Mouse (Mus musculus): Measurements from ENCODE around the gene Fam83g. TPM values are rescaled to one million over a fixed set of nuclear protein-coding genes. Genes with fewer than 3 reads are reported as not detected.

The Fam83g gene
- total and polyA plus RNA-seq, 3 experiments = 19.1 to 63.7 (median 19.2) TPM

DNA sequence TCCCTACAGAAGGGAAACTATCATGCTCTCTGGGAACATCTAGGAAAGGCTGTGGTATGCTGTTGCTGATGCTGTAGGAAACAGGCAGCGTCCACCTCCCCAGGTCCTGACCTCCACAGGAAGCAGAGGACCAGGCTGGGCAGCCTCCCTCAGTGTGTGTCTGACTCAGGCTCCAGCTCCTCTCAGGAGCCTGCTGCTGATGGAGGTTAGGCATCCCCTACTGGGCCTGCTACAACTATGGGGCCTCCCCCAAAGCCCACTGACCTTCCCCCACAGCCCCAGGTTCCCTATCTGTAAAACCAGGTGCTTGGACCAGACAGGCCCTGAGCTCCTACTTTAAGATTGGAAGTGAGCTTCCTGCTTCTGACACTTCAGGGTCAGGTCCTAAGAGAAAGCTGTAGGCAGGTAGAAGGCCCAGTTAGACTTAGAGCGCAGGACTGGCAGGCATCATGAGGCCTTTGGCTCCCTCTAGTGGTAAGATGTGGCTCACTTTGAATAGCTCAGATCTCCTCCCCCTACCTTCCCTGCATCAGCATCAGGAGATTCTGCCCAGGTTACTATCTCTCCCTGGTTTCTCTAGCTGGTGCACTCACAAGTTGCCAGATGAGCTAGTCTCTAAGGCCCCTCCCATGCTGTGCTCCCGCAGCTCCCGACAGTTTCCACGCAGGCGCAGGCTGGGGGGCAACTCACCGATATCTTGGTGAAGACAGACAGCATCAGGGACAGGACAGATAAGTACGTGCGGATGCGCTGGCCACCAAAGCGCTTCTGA, 30.6 kb downstream of the Fam83g start:
- 0 out of 2 replicates have a peak overlapping the region, but pooled peaks have one; percentile 9 for H3K27ac ChIP-seq (ENCODE audit: insufficient read depth, low read depth)
- no peaks in the 10 kb centered on the region for H3K9me3 ChIP-seq (replicated peaks; ENCODE audit: low read length)
- no peaks in the 10 kb centered on the region for H3K79me2 ChIP-seq (replicated peaks; ENCODE audit: control insufficient read depth, extremely low read depth, insufficient read depth, poor library complexity, severe bottlenecking)
- H3K4me1 ChIP-seq (ENCODE audit: control insufficient read depth in 1 of 2, insufficient read depth in 2 of 2) = peaks cover 27 to 56% of the 10 kb centered on the region in 2 experiments
- no peaks in the 10 kb centered on the region for H3K27me3 ChIP-seq (replicated peaks)
- no peak overlapping the region for H3K4me3 ChIP-seq (replicated peaks in 1 of 3; ENCODE audit: low read depth in 2 of 3, low read length in 2 of 3, poor library complexity in 1 of 3)
- peak; percentile 97 for DNase-seq (ENCODE audit: extremely low read depth)
- dilution Hi-C loops (cut with MboI; ENCODE audit: extremely low pct_ligation_motif_present, extremely low pct_unique_long_range_greater_than_20kb, low sequenced_read_pairs) = no loop called here
- peak overlapping the region; percentile 7; the same call in 1 of the 2 replicates for H3K9ac ChIP-seq (ENCODE audit: insufficient read depth, low read depth)
- no peak overlapping the region for H3K4me2 ChIP-seq (ENCODE audit: insufficient read depth, low read depth, poor library complexity, severe bottlenecking)
- H3K36me3 ChIP-seq (replicated peaks in 1 of 2; ENCODE audit: control insufficient read depth in 1 of 2, insufficient read depth in 1 of 2, low read length in 1 of 2) = no peaks in the 10 kb centered on the region
- in situ Hi-C loops (cut with MboI; ENCODE audit: low pct_ligation_motif_present, low pct_unique_long_range_greater_than_20kb, low sequenced_read_pairs) = loop anchor here (5.0 kb wide), 3 partner anchors 92 to 302 kb away; partner anchors contain the start of gene B9d1
- TF ChIP-seq PAX5 (IDR thresholded peaks at IDR 0.05; ENCODE audit: low read length) (no peak), POLR2A (IDR thresholded peaks at IDR 0.05; ENCODE audit: low read depth, low read length) (peak; percentile 35; the same call in 1 of the 2 replicates), RAD21 (IDR thresholded peaks at IDR 0.05; ENCODE audit: low read depth, low read length) (peak; percentile 100), ELF1 (IDR thresholded peaks at IDR 0.05; ENCODE audit: low read depth, low read length) (peak; percentile 69; the same call in 1 of the 2 replicates), NELFE (IDR thresholded peaks at IDR 0.05; ENCODE audit: low read depth, low read length) (peak; percentile 72; the same call in 1 of the 2 replicates), UBTF (IDR thresholded peaks at IDR 0.05; ENCODE audit: low read depth, low read length) (no peak; the same call in 1 of the 2 replicates), ZKSCAN1 (IDR thresholded peaks at IDR 0.05; ENCODE audit: borderline replicate concordance, low read depth, low read length) (no peak), CHD1 (IDR thresholded peaks at IDR 0.05; ENCODE audit: low read depth, low read length) (no peak), TBP (conservative IDR thresholded peaks at IDR 0.05; ENCODE audit: low read depth, low read length) (0 out of 2 replicates have a peak, but pooled peaks have one; percentile 43), SIN3A (IDR thresholded peaks at IDR 0.05; ENCODE audit: low read length) (peak; percentile 80), MAX (IDR thresholded peaks at IDR 0.05; ENCODE audit: low read length) (peak; percentile 53; the same call in 1 of the 2 replicates), E2F4 (IDR thresholded peaks at IDR 0.05; ENCODE audit: insufficient replicate concordance, low read depth, low read length) (peak; percentile 30; the same call in 1 of the 2 replicates), POLR2AphosphoS2 (IDR thresholded peaks at IDR 0.05; ENCODE audit: low read depth, low read length) (no peak), MEF2A (IDR thresholded peaks at IDR 0.05; ENCODE audit: borderline replicate concordance, low read depth, low read length) (peak; percentile 71; the same call in 1 of the 2 replicates), ZMIZ1 (IDR thresholded peaks at IDR 0.05; ENCODE audit: low read depth, low read length) (no peak), IRF4 (IDR thresholded peaks at IDR 0.05; ENCODE audit: low read depth, low read length) (peak; percentile 19; the same call in 1 of the 2 replicates), RCOR1 (conservative IDR thresholded peaks at IDR 0.05; ENCODE audit: low read depth, low read length) (no peak; the same call in 1 of the 2 replicates), ZC3H11A (IDR thresholded peaks at IDR 0.05; ENCODE audit: low read depth, low read length) (peak; percentile 99), JUND (conservative IDR thresholded peaks at IDR 0.05; ENCODE audit: low read depth, low read length) (peak; percentile 57; the same call in 1 of the 2 replicates), CTCF (conservative IDR thresholded peaks at IDR 0.05 in 1 of 2, IDR thresholded peaks at IDR 0.05 in 1 of 2; ENCODE audit: low read depth in 2 of 2, low read length in 2 of 2) (peak; percentile 95 to 99), MAFK (IDR thresholded peaks at IDR 0.05; ENCODE audit: insufficient replicate concordance, low read length) (no peak), MAZ (IDR thresholded peaks at IDR 0.05; ENCODE audit: low read depth, low read length) (peak; percentile 78; the same call in 1 of the 2 replicates), MYC (IDR thresholded peaks at IDR 0.05; ENCODE audit: low read depth, low read length) (peak; percentile 79), USF2 (conservative IDR thresholded peaks at IDR 0.05; ENCODE audit: low read depth, low read length) (no peak), JUN (IDR thresholded peaks at IDR 0.05; ENCODE audit: insufficient read depth, low read depth, low read length) (no peak), HCFC1 (IDR thresholded peaks at IDR 0.05; ENCODE audit: low read depth, low read length) (no peak), GABPA (IDR thresholded peaks at IDR 0.05; ENCODE audit: insufficient replicate concordance, low read depth, low read length) (no peak), TCF12 (IDR thresholded peaks at IDR 0.05; ENCODE audit: low read depth, low read length) (peak; percentile 31; the same call in 1 of the 2 replicates), EP300 (IDR thresholded peaks at IDR 0.05; ENCODE audit: low read length) (no peak), ZNF384 (IDR thresholded peaks at IDR 0.05; ENCODE audit: low read depth, low read length) (no peak), NRF1 (IDR thresholded peaks at IDR 0.05; ENCODE audit: low read depth, low read length) (peak; percentile 48; the same call in 1 of the 2 replicates), CHD2 (IDR thresholded peaks at IDR 0.05; ENCODE audit: low read length) (peak; percentile 65), ETS1 (conservative IDR thresholded peaks at IDR 0.05; ENCODE audit: low read depth, low read length) (peak; percentile 35), SMC3 (IDR thresholded peaks at IDR 0.05; ENCODE audit: low read depth, low read length) (peak; percentile 99), BHLHE40 (IDR thresholded peaks at IDR 0.05; ENCODE audit: low read depth, low read length) (peak; percentile 35; the same call in 1 of the 2 replicates), KAT2A (IDR thresholded peaks at IDR 0.05; ENCODE audit: insufficient replicate concordance, low read length) (no peak), MXI1 (IDR thresholded peaks at IDR 0.05; ENCODE audit: low read depth, low read length) (peak; percentile 39; the same call in 1 of the 2 replicates)

All from CH12.LX (cell line).